Mouse (Mus musculus): Measurements from ENCODE around the gene Dusp11. TPM values are rescaled to one million over a fixed set of nuclear protein-coding genes. Genes with fewer than 3 reads are reported as not detected.
"Not testable (repeated sequence)": the region's sequence is repeated elsewhere in the genome, so short reads cannot be mapped to it uniquely, and the experiment has no call there.

The Dusp11 gene
- polyA plus RNA-seq, 1 experiment: 14.5 TPM

- H3K27me3 ChIP-seq (ENCODE audit: control insufficient read depth, insufficient read depth, insufficient read length): no peaks in the 10 kb centered on the region
- H3ac ChIP-seq (ENCODE audit: control insufficient read depth, insufficient read length, low read depth): no peak overlapping the region
- H3K4me3 ChIP-seq (ENCODE audit: insufficient read depth, poor library complexity, severe bottlenecking): peak overlapping the region; percentile 49
- H3K36me3 ChIP-seq (ENCODE audit: control insufficient read depth, insufficient read depth): peaks cover 14% of the 10 kb centered on the region
- TF ChIP-seq MAX (IDR thresholded peaks at IDR 0.05): no peak
- TF ChIP-seq MYOD1 (IDR thresholded peaks at IDR 0.05; ENCODE audit: control insufficient read depth, insufficient read length, low read depth): no peak
- no peak for TF ChIP-seq USF1 (IDR thresholded peaks at IDR 0.05; ENCODE audit: low read depth)
- no peak for TF ChIP-seq MYOG (IDR thresholded peaks at IDR 0.05; ENCODE audit: control insufficient read depth, extremely low read depth, insufficient read length)
- H3K79me3 ChIP-seq (ENCODE audit: low read depth): peaks cover 9% of the 10 kb centered on the region
- peaks cover 35% of the 10 kb centered on the region for H3K79me2 ChIP-seq (ENCODE audit: control insufficient read depth, insufficient read depth)
These were observed 44.9 kb downstream of the Dusp11 start for GRCm38 (mm10) chr6:85916596-85916995.

- not testable (repeated sequence) for H3K36me3 ChIP-seq (ENCODE audit: control insufficient read depth, insufficient read depth); H3K27me3 ChIP-seq (ENCODE audit: control insufficient read depth, insufficient read depth, insufficient read length); H3K79me3 ChIP-seq (ENCODE audit: low read depth)
- TF ChIP-seq USF1 (IDR thresholded peaks at IDR 0.05; ENCODE audit: low read depth) (peak; percentile 55), CTCF (IDR thresholded peaks at IDR 0.05; ENCODE audit: control insufficient read depth, insufficient read depth, insufficient read length) (peak; percentile 57), MAX (IDR thresholded peaks at IDR 0.05) (peak; percentile 34)
- peaks cover 35% of the 10 kb centered on the region for H3K79me2 ChIP-seq (ENCODE audit: control insufficient read depth, insufficient read depth)
- peak within 1 kb of the TSS; percentile 49 for H3K4me3 ChIP-seq (ENCODE audit: insufficient read depth, poor library complexity, severe bottlenecking)
- peak within 1 kb of the TSS; percentile 85 for H3ac ChIP-seq (ENCODE audit: control insufficient read depth, insufficient read length, low read depth)
These were observed 45.6 kb downstream of the Dusp11 start, which contains the start of gene Nat8f1 for GRCm38 (mm10) chr6:85915539-85916513. Gene Nat8f1 (minus strand): TSS chr6:85915687.

GRCm38 (mm10) chr6:85915141-85915538 is 46.3 kb downstream of the Dusp11 start:
- TF ChIP-seq CTCF (IDR thresholded peaks at IDR 0.05; ENCODE audit: control insufficient read depth, insufficient read depth, insufficient read length): no peak
- TF ChIP-seq CEBPB (IDR thresholded peaks at IDR 0.05; ENCODE audit: low read depth): no peak
- TF ChIP-seq FOSL1 (IDR thresholded peaks at IDR 0.05; ENCODE audit: insufficient read depth, low read length, poor library complexity, severe bottlenecking): no peak
- TF ChIP-seq MYOD1 (IDR thresholded peaks at IDR 0.05; ENCODE audit: control insufficient read depth, insufficient read length, low read depth): no peak
- TF ChIP-seq USF1 (IDR thresholded peaks at IDR 0.05; ENCODE audit: low read depth): no peak
- TF ChIP-seq MYOG (IDR thresholded peaks at IDR 0.05; ENCODE audit: control insufficient read depth, extremely low read depth, insufficient read length): no peak
- no peak for TF ChIP-seq MAX (IDR thresholded peaks at IDR 0.05)
- peak overlapping the region; percentile 49 for H3K4me3 ChIP-seq (ENCODE audit: insufficient read depth, poor library complexity, severe bottlenecking)
- H3K79me2 ChIP-seq (ENCODE audit: control insufficient read depth, insufficient read depth): peaks cover 35% of the 10 kb centered on the region
- no peaks in the 10 kb centered on the region for H3K27me3 ChIP-seq (ENCODE audit: control insufficient read depth, insufficient read depth, insufficient read length)
- H3ac ChIP-seq (ENCODE audit: control insufficient read depth, insufficient read length, low read depth): peak overlapping the region; percentile 74
- H3K79me3 ChIP-seq (ENCODE audit: low read depth): peaks cover 9% of the 10 kb centered on the region
- peaks cover 4% of the 10 kb centered on the region for H3K36me3 ChIP-seq (ENCODE audit: control insufficient read depth, insufficient read depth)

DNA sequence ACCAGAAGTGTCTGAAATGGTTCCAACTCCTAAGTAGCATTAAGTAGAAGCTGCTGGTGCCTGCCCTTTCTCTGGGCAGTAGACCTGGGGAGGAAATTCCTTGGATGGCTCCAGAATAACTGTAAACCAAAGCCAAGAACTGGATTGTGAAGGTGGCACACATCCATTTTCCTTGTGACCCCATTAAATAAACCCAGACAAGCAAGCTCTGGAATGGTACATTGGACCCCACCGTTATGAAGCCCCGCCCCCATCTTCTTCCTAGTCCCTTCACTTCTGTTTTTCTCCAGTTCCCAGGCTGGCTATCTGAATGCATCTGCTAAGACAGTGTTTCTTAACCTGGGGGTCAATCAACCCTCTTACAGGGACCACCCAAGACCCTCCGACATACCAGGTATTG is 49.9 kb downstream of the Dusp11 start, which contains the start of gene Tprkb:
Gene Tprkb (plus strand): TSS at position 279 of the 400 bp plus-strand sequence.
- Histone ChIP-seq H3K4me3 (ENCODE audit: insufficient read depth, poor library complexity, severe bottlenecking) (no peak within 1 kb of the TSS), H3K79me2 (ENCODE audit: control insufficient read depth, insufficient read depth) (peaks cover 8% of the 10 kb centered on the region), H3K79me3 (ENCODE audit: low read depth) (peaks cover 3% of the 10 kb centered on the region), H3K36me3 (ENCODE audit: control insufficient read depth, insufficient read depth) (no peaks in the 10 kb centered on the region), H3ac (ENCODE audit: control insufficient read depth, insufficient read length, low read depth) (no peak within 1 kb of the TSS), H3K27me3 (ENCODE audit: control insufficient read depth, insufficient read depth, insufficient read length) (peaks cover 7% of the 10 kb centered on the region)
- TF ChIP-seq CTCF (IDR thresholded peaks at IDR 0.05; ENCODE audit: control insufficient read depth, insufficient read depth, insufficient read length) (no peak), MAX (IDR thresholded peaks at IDR 0.05) (no peak), USF1 (IDR thresholded peaks at IDR 0.05; ENCODE audit: low read depth) (no peak), CEBPB (IDR thresholded peaks at IDR 0.05; ENCODE audit: low read depth) (no peak), FOSL1 (IDR thresholded peaks at IDR 0.05; ENCODE audit: insufficient read depth, low read length, poor library complexity, severe bottlenecking) (no peak), MYOG (IDR thresholded peaks at IDR 0.05; ENCODE audit: control insufficient read depth, extremely low read depth, insufficient read length) (no peak), MYOD1 (IDR thresholded peaks at IDR 0.05; ENCODE audit: control insufficient read depth, insufficient read length, low read depth) (no peak)

DNA sequence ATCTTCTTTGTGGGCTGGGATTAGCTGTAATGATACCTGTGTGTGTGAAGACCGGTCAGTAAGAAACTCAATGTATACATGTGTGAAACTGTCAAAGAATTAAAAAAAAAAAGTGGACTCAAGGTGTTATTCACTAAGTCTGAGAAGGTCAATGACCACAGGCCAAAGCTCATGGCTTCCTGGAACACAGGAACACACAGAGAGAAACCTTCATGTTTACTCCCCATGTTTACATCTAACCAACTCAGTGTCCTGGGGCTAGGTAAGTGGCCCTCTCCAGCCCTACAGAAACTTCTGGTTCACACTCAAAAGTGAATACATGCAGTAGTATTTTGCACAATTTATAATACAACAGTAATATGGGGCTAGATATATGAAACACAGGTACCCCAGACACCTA is 51.8 kb downstream of the Dusp11 start:
- H3K79me3 ChIP-seq (ENCODE audit: low read depth): no peaks in the 10 kb centered on the region
- TF ChIP-seq MYOD1 (IDR thresholded peaks at IDR 0.05; ENCODE audit: control insufficient read depth, insufficient read length, low read depth) (no peak), MYOG (IDR thresholded peaks at IDR 0.05; ENCODE audit: control insufficient read depth, extremely low read depth, insufficient read length) (no peak), CEBPB (IDR thresholded peaks at IDR 0.05; ENCODE audit: low read depth) (no peak), FOSL1 (IDR thresholded peaks at IDR 0.05; ENCODE audit: insufficient read depth, low read length, poor library complexity, severe bottlenecking) (no peak), USF1 (IDR thresholded peaks at IDR 0.05; ENCODE audit: low read depth) (no peak), MAX (IDR thresholded peaks at IDR 0.05) (no peak), CTCF (IDR thresholded peaks at IDR 0.05; ENCODE audit: control insufficient read depth, insufficient read depth, insufficient read length) (no peak)
- no peaks in the 10 kb centered on the region for H3K36me3 ChIP-seq (ENCODE audit: control insufficient read depth, insufficient read depth)
- no peak overlapping the region for H3ac ChIP-seq (ENCODE audit: control insufficient read depth, insufficient read length, low read depth)
- H3K79me2 ChIP-seq (ENCODE audit: control insufficient read depth, insufficient read depth): no peaks in the 10 kb centered on the region
- peaks cover 15% of the 10 kb centered on the region for H3K27me3 ChIP-seq (ENCODE audit: control insufficient read depth, insufficient read depth, insufficient read length)
- H3K4me3 ChIP-seq (ENCODE audit: insufficient read depth, poor library complexity, severe bottlenecking): no peak overlapping the region
